Mouse (Mus musculus): Measurements from ENCODE around the gene Tekt3.

The Tekt3 gene

DNA sequence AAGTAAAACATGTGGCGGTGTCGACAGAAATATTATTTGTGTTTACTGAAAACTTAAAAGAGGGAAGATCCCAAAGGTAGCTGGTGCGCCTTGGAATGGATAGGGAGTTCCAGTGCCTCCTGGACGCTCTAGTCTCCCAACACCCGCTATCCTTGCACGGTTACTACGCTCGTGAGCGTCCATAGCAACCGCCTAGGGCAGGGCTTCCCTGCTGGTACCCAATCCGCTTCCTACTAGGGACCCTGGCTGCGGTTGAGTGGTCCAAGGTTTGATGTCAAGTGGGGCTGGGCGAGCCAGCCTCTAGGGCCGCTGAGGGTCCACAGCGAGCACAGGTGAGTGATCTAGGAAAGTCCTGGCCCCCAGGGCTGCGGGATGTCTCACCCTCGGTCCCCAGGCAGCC lies at the start of gene Tekt3:
TSS of gene Tekt3 (plus strand) at position 209 of the 400 bp plus-strand sequence.
- DNase-seq, result peak; percentile 75

DNA sequence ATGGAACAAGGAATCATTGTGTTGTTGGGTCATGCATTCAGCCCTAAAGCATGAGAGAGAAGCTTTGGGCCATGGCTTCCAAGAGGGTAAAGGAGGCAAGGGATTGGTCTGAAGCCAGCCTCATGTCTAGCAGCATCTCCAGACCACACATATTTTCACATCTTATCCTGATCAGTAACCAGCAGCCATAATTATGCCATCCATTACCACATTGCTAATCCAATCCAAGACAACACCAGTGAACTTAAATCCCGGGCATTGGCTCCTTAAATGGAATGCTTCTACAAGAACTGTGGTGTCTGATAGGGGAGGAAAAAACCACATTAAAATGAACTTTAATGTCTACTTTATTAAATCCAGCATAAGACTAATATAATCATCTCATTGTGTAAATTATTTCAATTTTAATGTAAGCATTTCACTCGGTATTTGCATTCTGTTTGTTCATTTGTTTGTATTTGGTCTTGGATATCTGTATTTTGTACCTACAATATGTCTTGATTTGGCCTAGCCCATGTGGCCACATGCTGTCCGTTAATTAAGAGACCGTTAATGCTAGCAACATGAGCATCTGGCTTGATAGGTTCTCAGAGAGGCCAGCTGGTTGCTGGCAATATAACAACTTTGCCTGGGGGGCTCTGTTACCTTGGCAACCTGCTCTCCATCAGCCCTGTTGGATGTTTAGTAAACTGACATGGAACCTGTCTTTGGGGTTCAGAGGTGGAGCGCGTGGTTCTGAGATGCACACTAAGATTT lies 43.9 kb upstream of the Tekt3 start:
- DNase-seq, result peak; percentile 87

GRCm38 (mm10) chr11:63018083-63018622 lies 43.3 kb upstream of the Tekt3 start:
- no peak for DNase-seq

DNA sequence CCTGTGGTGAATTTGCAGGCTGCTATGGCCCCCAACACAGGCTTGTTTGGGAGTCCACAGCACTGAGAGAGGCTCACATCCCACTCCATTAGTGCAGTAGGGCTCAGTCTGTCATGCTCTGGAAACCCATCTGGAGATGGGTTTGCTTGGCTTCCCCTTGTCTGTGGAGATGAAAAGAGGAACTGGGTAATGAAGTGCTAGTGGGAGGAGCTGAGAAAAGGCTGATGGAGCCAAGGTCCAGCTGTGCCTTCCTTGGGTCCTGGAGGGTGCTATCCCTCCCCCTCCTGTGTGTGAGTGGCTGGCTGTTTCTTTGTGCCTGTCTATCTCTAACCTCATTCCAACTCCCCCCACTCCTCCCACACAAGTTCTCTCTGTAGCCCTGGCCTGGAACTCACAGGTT lies 40.8 kb upstream of the Tekt3 start:
- no peak for DNase-seq

DNA sequence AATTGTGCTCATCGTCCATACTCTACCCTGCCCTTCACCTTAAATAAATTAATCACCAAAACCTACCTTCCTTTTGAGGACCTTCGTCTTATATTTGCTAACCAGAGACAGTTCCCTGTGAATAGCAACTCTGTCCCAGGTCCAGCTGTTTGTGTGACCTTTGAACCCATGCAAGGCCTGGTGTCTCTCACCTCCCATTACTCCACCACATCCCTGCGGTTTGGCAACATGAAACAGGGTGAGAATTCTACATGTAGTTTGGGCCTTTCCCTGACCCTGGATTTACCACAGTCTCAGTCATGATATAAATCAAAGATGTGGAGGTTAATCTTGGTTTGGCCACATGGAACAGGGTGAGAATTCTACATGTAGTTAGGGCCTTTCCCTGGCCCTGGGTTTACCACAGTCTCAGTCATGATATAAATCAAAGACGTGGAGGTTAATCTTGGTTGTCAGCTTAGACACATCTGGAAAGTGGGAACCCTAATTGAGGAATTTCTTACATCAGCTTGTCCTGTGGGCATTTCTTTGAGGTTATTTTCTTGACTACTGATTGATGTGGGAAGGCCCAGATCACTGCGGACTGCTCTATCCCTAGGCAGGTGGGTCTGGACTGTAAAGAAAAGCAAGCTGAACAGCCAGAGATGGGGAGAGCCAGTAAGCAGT lies 40.2 kb upstream of the Tekt3 start:
- DNase-seq, result no peak

- no peak for DNase-seq
Measured at GRCm38 (mm10) chr11:63023461-63023860, 38.0 kb upstream of the Tekt3 start.

GRCm38 (mm10) chr11:63024136-63024535 lies 37.3 kb upstream of the Tekt3 start:
- no peak for DNase-seq

GRCm38 (mm10) chr11:63025476-63025875 lies 36.0 kb upstream of the Tekt3 start:
- no peak for DNase-seq

DNA sequence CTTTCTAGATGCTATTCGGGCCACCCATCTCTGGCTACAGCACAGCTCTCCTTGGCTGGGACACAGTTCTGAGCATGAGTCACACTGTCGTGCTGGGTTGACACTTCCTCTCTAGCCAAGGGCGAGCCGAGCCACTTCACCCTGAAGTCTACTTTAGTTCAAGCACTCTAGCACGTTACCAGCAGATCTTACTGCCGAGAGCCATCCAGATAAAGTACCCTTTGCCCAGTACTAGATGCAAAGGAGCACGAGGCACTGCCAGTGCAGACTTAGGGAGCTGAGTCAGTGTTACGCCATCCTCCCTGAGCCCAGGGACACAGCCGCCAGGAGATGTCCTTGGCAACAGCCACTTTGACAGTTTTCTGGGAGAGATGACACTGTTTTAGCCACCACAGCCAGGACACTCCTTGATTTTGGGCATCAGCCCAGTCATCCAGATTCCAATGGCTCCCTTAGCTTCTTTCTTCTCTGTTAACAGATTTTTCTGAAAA lies 34.8 kb upstream of the Tekt3 start:
- no peak for DNase-seq

- DNase-seq, result no peak
Measured at GRCm38 (mm10) chr11:63028131-63028530, 33.3 kb upstream of the Tekt3 start.

DNA sequence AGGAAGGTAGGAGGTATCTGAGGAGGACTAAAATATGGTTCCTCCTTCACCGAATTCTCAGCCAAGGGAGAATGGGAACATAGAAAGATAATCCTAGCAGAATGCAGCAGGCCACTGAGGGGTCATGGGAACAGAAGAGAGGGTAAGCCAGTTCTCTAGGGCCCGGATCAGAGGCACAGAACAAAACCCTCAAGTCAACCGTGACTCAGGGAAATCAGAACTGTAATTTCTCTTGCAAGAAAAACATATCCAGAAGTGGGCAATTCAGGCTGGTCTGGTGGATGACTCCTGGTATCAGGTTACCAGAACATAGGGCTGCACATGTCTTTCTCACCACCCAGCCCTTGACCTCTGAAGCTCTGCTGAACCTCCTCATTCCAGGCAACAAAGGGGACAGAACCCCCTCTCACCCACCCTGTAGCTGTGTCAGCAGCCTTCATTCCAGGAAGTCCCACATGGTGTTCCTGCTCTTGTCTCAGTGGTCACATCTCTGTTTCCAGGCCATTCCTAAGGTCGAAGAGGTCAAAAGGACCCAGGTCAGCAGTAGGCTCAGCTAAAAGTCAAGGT lies 32.2 kb upstream of the Tekt3 start:
- no peak for DNase-seq

- DNase-seq, result peak; percentile 49
Measured at GRCm38 (mm10) chr11:63029721-63030120, 31.7 kb upstream of the Tekt3 start.

DNA sequence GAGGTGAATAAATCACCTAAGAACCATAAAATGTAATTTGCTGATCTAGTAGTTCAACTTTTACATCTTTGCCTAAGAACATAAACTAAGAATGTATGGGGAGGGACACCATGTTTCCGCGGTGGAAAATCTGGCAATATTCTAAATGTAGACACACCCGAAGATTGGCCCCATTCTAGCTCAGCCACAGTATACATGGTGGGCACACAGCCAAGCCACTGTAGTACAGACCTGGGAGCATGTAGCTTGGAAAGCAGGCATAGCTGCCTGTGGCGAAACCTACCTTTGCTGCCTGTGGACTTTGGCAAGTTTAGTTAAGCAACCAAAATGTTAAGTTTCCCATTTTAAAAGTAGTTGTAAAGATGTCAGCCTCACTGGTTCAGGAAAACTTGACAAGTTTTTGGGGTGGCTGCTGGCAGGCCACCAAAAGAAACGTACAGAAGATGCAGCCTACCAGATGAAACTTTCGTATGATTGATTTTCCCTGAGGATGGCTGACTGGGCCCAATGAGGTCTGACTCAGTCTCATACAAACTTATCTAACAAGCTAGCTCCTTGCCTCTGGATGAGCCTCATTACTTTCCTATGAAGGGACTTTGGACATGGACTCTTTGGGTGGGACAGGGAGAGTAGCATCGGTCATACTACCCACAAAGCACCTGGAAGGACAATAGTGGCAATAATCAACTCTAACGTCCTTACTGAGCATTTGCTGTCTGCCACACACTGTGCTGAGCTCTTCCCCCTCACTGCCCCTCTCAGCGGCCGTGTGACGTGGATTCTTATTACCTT lies 25.8 kb upstream of the Tekt3 start:
- DNase-seq, result no peak

GRCm38 (mm10) chr11:63040002-63040661 lies 21.3 kb upstream of the Tekt3 start:
- DNase-seq, result peak; percentile 96

DNA sequence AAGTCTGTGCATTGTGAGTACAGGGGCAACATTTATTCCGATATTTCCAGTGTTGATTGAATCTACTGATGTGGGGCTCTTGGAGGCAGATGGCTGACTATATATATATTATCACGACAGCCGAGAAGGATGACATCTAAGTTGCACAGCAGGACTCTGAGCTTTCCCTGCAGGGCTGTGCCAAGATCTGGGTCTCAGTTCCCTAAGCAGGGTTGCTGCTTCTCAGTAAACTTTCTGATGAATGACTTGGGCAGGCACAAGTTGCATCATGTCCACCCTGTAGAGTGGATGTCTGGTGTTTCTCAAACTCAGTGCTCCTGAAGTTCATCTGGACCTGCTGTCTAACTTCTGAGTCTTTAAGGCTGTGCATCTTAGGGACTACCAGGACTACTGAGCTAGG lies 15.7 kb upstream of the Tekt3 start:
- DNase-seq, result no peak

DNA sequence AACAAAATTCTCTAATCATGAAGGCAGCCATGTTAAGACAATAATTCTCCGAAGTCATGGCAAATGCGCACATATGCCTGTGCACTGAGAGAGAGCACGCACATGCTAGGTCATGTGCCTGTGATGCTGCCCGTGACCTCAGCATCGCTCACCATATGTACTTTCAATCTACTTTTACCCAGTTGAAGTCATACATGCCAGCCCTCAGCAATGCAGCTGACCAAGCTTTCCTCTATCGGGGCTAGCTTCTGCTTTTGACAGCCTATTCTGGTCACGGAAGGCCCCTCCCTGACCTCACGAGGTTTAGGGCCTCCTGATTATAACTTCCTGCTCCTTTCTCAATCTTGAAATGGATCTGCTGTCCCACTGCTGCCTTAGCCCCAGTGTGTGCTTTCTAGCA lies 15.1 kb upstream of the Tekt3 start:
- no peak for DNase-seq

- DNase-seq, result no peak
Measured at GRCm38 (mm10) chr11:63050362-63050932, 11.0 kb upstream of the Tekt3 start.

DNA sequence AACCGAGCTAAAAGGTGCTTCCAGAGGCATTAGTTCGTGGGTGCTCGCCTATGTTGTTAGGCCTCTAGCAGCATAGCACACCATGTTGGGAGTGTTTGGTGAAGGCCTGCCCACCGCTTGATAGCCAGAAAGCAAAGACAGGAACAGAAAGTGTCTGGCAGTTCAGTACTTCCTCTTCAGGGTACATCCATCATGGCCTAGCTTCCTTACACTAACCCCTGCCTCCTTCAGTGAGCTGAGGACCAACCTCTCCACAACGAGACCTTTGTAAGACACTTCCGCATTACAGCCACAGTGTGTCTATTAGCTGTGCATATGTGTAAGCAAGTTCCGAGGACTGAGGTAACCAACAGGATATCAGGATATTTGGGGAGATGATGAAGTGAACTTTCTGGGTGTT lies 10.4 kb upstream of the Tekt3 start:
- no peak for DNase-seq

GRCm38 (mm10) chr11:63051996-63052395 lies 9.5 kb upstream of the Tekt3 start:
- no peak for DNase-seq

GRCm38 (mm10) chr11:63055596-63055995 lies 5.9 kb upstream of the Tekt3 start:
- DNase-seq, result no peak

DNA sequence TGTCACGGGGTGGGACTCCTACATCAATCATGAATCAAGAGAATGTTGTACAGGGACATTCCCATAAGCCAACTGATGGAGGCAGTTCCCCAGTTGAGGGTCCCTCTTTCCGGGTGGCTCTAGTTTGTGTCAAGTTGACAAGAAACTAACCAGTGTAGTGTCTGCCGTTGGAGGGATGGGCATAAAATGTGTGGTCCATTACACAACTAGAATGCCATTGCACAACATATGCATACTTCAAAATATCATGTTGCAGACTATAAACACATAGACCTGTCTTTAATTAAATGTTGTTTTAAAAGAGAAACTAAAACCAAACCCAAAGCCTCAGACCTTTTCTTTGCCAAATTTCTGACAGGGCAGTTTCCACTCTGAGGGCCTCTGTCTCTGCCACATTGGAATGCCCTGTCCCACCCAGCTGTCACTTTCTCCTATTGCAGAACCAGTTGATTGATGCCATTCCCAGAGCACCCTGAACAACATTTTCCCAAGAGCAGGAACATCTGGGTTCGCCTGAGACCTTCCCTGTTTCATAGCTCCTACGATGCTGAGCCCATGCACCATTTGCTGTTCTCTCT lies 3.0 kb upstream of the Tekt3 start:
- no peak for DNase-seq

- no peak for DNase-seq
Measured at GRCm38 (mm10) chr11:63059911-63060310, 1.5 kb upstream of the Tekt3 start.

All from retina, postnatal 1 day (tissue).